Mouse (Mus musculus): ENCODE measurements around the gene Spsb3. TPM values are rescaled to one million over a fixed set of nuclear protein-coding genes. Genes with fewer than 3 reads are reported as not detected.

The Spsb3 gene
- total and polyA plus RNA-seq, 2 experiments from 2014 or later, result 89.8 to 91.0 TPM

- peak; percentile 49 for TF ChIP-seq CTCF (IDR thresholded peaks at IDR 0.05; ENCODE audit: low read depth)
- Histone ChIP-seq H3K4me1 (ENCODE audit: insufficient read depth) (peaks cover 20% of the 10 kb centered on the region), H3K9me3 (ENCODE audit: low read length) (no peaks in the 10 kb centered on the region), H3K27ac (ENCODE audit: low read depth, low read length) (peak within 1 kb of the TSS; percentile 90), H3K4me3 (ENCODE audit: low read depth, low read length) (peak within 1 kb of the TSS; percentile 77), H3K9ac (peak within 1 kb of the TSS; percentile 91), H3K36me3 (ENCODE audit: insufficient read depth) (peaks cover 64% of the 10 kb centered on the region), H3K27me3 (ENCODE audit: insufficient read depth, low read length) (no peaks in the 10 kb centered on the region), H3K4me2 (ENCODE audit: low read depth) (peak within 1 kb of the TSS; percentile 97)
- ATAC-seq (peak; percentile 69), DNase-seq (peak; percentile 74)
- 2% methylated on average over 50 of the region's 50 CpGs for WGBS
These were observed 10.0 kb downstream of the Spsb3 start, which contains the start of gene Nme3 for GRCm38 (mm10) chr17:24896241-24896992. Nme3 (plus strand) TSS chr17:24896500.

- Histone ChIP-seq H3K36me3 (ENCODE audit: insufficient read depth) (peaks cover 64% of the 10 kb centered on the region), H3K4me1 (ENCODE audit: insufficient read depth) (peaks cover 20% of the 10 kb centered on the region), H3K27ac (ENCODE audit: low read depth, low read length) (peak overlapping the region; percentile 90), H3K4me3 (ENCODE audit: low read depth, low read length) (peak overlapping the region; percentile 77), H3K9ac (peak overlapping the region; percentile 91), H3K9me3 (ENCODE audit: low read length) (no peaks in the 10 kb centered on the region), H3K27me3 (ENCODE audit: insufficient read depth, low read length) (no peaks in the 10 kb centered on the region), H3K4me2 (ENCODE audit: low read depth) (peak overlapping the region; percentile 97)
- ATAC-seq (no peak), DNase-seq (no peak)
- WGBS, result 36% methylated on average over 11 of the region's 11 CpGs
- TF ChIP-seq CTCF (IDR thresholded peaks at IDR 0.05; ENCODE audit: low read depth), result no peak
These were observed 10.5 kb downstream of the Spsb3 start for GRCm38 (mm10) chr17:24896993-24897269.

GRCm38 (mm10) chr17:24897600-24897999 is 11.2 kb downstream of the Spsb3 start:
- no peak for TF ChIP-seq CTCF (IDR thresholded peaks at IDR 0.05; ENCODE audit: low read depth)
- Histone ChIP-seq H3K4me2 (ENCODE audit: low read depth) (peak overlapping the region; percentile 97), H3K4me3 (ENCODE audit: low read depth, low read length) (no peak overlapping the region), H3K27me3 (ENCODE audit: insufficient read depth, low read length) (no peaks in the 10 kb centered on the region), H3K9ac (0 out of 2 replicates have a peak overlapping the region, but pooled peaks have one; percentile 14), H3K36me3 (ENCODE audit: insufficient read depth) (peaks cover 64% of the 10 kb centered on the region), H3K27ac (ENCODE audit: low read depth, low read length) (no peak overlapping the region), H3K9me3 (ENCODE audit: low read length) (no peaks in the 10 kb centered on the region), H3K4me1 (ENCODE audit: insufficient read depth) (peaks cover 20% of the 10 kb centered on the region)
- no peak for DNase-seq
- WGBS, result 78% methylated on average over 4 of the region's 4 CpGs
- ATAC-seq, result no peak

GRCm38 (mm10) chr17:24898041-24898854 is 11.8 kb downstream of the Spsb3 start:
- Histone ChIP-seq H3K36me3 (ENCODE audit: insufficient read depth) (peaks cover 64% of the 10 kb centered on the region), H3K4me2 (ENCODE audit: low read depth) (no peak overlapping the region), H3K9me3 (ENCODE audit: low read length) (no peaks in the 10 kb centered on the region), H3K27ac (ENCODE audit: low read depth, low read length) (no peak overlapping the region), H3K9ac (no peak overlapping the region), H3K27me3 (ENCODE audit: insufficient read depth, low read length) (no peaks in the 10 kb centered on the region), H3K4me1 (ENCODE audit: insufficient read depth) (peaks cover 20% of the 10 kb centered on the region), H3K4me3 (ENCODE audit: low read depth, low read length) (no peak overlapping the region)
- DNase-seq (no peak), ATAC-seq (no peak)
- TF ChIP-seq CTCF (IDR thresholded peaks at IDR 0.05; ENCODE audit: low read depth), result no peak
- WGBS, result 79% methylated on average over 4 of the region's 4 CpGs

- ATAC-seq (no peak), DNase-seq (no peak)
- TF ChIP-seq CTCF (IDR thresholded peaks at IDR 0.05; ENCODE audit: low read depth), result no peak
- H3K9ac ChIP-seq, result no peak overlapping the region
- no peaks in the 10 kb centered on the region for H3K9me3 ChIP-seq (ENCODE audit: low read length)
- no peaks in the 10 kb centered on the region for H3K27me3 ChIP-seq (ENCODE audit: insufficient read depth, low read length)
- no peak overlapping the region for H3K27ac ChIP-seq (ENCODE audit: low read depth, low read length)
- H3K36me3 ChIP-seq (ENCODE audit: insufficient read depth), result peaks cover 67% of the 10 kb centered on the region
- WGBS, result 75% methylated on average over 5 of the region's 5 CpGs
- no peak overlapping the region for H3K4me2 ChIP-seq (ENCODE audit: low read depth)
- H3K4me1 ChIP-seq (ENCODE audit: insufficient read depth), result peaks cover 13% of the 10 kb centered on the region
- no peak overlapping the region for H3K4me3 ChIP-seq (ENCODE audit: low read depth, low read length)
These were observed 12.7 kb downstream of the Spsb3 start for GRCm38 (mm10) chr17:24899153-24899552.

- DNase-seq (no peak), ATAC-seq (no peak)
- Histone ChIP-seq H3K4me3 (ENCODE audit: low read depth, low read length) (no peak overlapping the region), H3K4me2 (ENCODE audit: low read depth) (no peak overlapping the region), H3K4me1 (ENCODE audit: insufficient read depth) (peaks cover 11% of the 10 kb centered on the region), H3K27me3 (ENCODE audit: insufficient read depth, low read length) (no peaks in the 10 kb centered on the region), H3K36me3 (ENCODE audit: insufficient read depth) (peaks cover 76% of the 10 kb centered on the region), H3K9ac (no peak overlapping the region), H3K9me3 (ENCODE audit: low read length) (no peaks in the 10 kb centered on the region), H3K27ac (ENCODE audit: low read depth, low read length) (no peak overlapping the region)
- WGBS, result 96% methylated on average over 6 of the region's 6 CpGs
- no peak for TF ChIP-seq CTCF (IDR thresholded peaks at IDR 0.05; ENCODE audit: low read depth)
These were observed 13.6 kb downstream of the Spsb3 start for GRCm38 (mm10) chr17:24900014-24900413.

GRCm38 (mm10) chr17:24902124-24902523 is 15.7 kb downstream of the Spsb3 start:
- TF ChIP-seq CTCF (IDR thresholded peaks at IDR 0.05; ENCODE audit: low read depth), result no peak
- WGBS, result 92% methylated on average over 5 of the region's 5 CpGs

More at GRCm38 (mm10) chr17:24902124-24902523, 15.7 kb downstream of the Spsb3 start:
- no peak for ATAC-seq
- Histone ChIP-seq H3K9me3 (ENCODE audit: low read length) (no peaks in the 10 kb centered on the region), H3K27me3 (ENCODE audit: insufficient read depth, low read length) (no peaks in the 10 kb centered on the region), H3K4me3 (ENCODE audit: low read depth, low read length) (no peak overlapping the region), H3K9ac (no peak overlapping the region), H3K36me3 (ENCODE audit: insufficient read depth) (peaks cover 97% of the 10 kb centered on the region), H3K4me1 (ENCODE audit: insufficient read depth) (peaks cover 2% of the 10 kb centered on the region; the same call in 1 of the 2 replicates), H3K4me2 (ENCODE audit: low read depth) (no peak overlapping the region), H3K27ac (ENCODE audit: low read depth, low read length) (no peak overlapping the region)
- DNase-seq, result no peak

All from forebrain, postnatal 0 days (tissue).